Mouse (Mus musculus): ENCODE measurements at regions not wholly inside any gene's neighbourhood (a gene's known extent, or its start where the extent isn't known, plus 50 kb on each side); places are given as distances from the start of the nearest gene placed in this dataset.

DNA sequence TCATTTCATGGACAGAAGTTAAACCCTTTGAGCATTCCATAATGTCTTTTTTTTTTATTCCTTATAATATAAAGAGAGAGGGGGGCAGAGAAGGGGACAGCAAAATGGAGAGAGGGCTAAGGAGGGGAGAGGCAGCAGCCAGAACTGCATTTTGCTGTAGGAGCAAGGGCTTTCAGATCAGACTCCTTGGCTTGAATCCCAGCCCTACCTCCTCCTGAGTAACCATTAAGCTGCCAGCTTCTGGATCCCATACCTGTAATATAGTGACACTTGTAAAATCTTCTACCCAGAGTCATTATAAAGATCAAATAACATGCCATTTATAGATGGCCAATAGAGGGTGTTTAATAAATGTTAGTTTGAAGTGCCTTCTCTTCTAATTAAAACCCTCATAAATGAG, 339.6 kb upstream of the Rag2 start:
- Histone ChIP-seq H3K9ac (replicated peaks; ENCODE audit: low read depth) (no peak overlapping the region), H3K4me2 (replicated peaks; ENCODE audit: low read depth, low read length) (no peak overlapping the region), H3K36me3 (ENCODE audit: insufficient read depth, low read length) (no peaks in the 10 kb centered on the region), H3K4me1 (ENCODE audit: insufficient read depth, low read depth, low read length) (no peaks in the 10 kb centered on the region), H3K9me3 (ENCODE audit: low read length) (no peaks in the 10 kb centered on the region), H3K4me3 (ENCODE audit: low read depth, low read length) (no peak overlapping the region), H3K27ac (ENCODE audit: low read length) (no peak overlapping the region), H3K27me3 (replicated peaks; ENCODE audit: insufficient read depth, low read length) (no peaks in the 10 kb centered on the region)
- DNase-seq (ENCODE audit: low spot score) = no peak
- no peak for ATAC-seq
- TF ChIP-seq CTCF (IDR thresholded peaks at IDR 0.05) (no peak), EP300 (IDR thresholded peaks at IDR 0.05) (no peak)

DNA sequence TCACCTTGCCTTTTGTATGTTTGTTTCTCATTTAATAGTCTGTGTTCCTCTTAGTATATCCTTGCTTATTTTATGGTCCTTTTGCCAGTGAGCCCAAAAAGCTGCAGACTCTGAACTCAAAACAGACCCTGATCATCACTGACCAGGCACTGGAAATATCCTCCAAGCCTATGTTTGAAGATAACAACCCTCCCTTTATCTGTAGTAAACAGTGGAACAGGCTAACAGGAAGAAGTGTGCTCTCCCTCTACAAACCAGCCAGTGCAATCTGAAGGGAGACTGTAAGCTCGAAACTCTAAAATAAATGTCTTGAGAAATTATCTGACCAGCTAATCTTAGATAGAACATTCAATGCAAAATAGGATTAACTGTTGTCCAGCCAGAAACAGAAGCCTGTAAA, 336.4 kb upstream of the Rag2 start:
- WGBS = 73% methylated on average over 1 of the region's 1 CpGs

GRCm38 (mm10) chr2:101289168-101289567, 335.4 kb upstream of the Rag2 start:
- DNase-seq (ENCODE audit: low spot score) (no peak), ATAC-seq (no peak)
- no peaks in the 10 kb centered on the region for H3K4me1 ChIP-seq (ENCODE audit: insufficient read depth, low read depth, low read length)
- no peak overlapping the region for H3K4me2 ChIP-seq (replicated peaks; ENCODE audit: low read depth, low read length)
- peak; percentile 55 for TF ChIP-seq CTCF (IDR thresholded peaks at IDR 0.05)
- no peak for TF ChIP-seq EP300 (IDR thresholded peaks at IDR 0.05)
- 25% methylated on average over 2 of the region's 2 CpGs for WGBS
- H3K4me3 ChIP-seq (ENCODE audit: low read depth, low read length) = no peak overlapping the region
- H3K27me3 ChIP-seq (replicated peaks; ENCODE audit: insufficient read depth, low read length) = no peaks in the 10 kb centered on the region
- H3K9me3 ChIP-seq (ENCODE audit: low read length) = no peaks in the 10 kb centered on the region
- no peak overlapping the region for H3K9ac ChIP-seq (replicated peaks; ENCODE audit: low read depth)
- no peak overlapping the region for H3K27ac ChIP-seq (ENCODE audit: low read length)
- H3K36me3 ChIP-seq (ENCODE audit: insufficient read depth, low read length) = no peaks in the 10 kb centered on the region

More for the DNA sequence above, 336.4 kb upstream of the Rag2 start:
- no peaks in the 10 kb centered on the region for H3K36me3 ChIP-seq (ENCODE audit: insufficient read depth, low read length)
- no peak overlapping the region for H3K9ac ChIP-seq (replicated peaks; ENCODE audit: low read depth)
- TF ChIP-seq CTCF (IDR thresholded peaks at IDR 0.05) = no peak
- no peak for TF ChIP-seq EP300 (IDR thresholded peaks at IDR 0.05)
- H3K9me3 ChIP-seq (ENCODE audit: low read length) = no peaks in the 10 kb centered on the region
- H3K27ac ChIP-seq (ENCODE audit: low read length) = no peak overlapping the region
- no peak overlapping the region for H3K4me3 ChIP-seq (ENCODE audit: low read depth, low read length)
- no peak for ATAC-seq
- no peaks in the 10 kb centered on the region for H3K4me1 ChIP-seq (ENCODE audit: insufficient read depth, low read depth, low read length)
- DNase-seq (ENCODE audit: low spot score) = no peak
- no peak overlapping the region for H3K4me2 ChIP-seq (replicated peaks; ENCODE audit: low read depth, low read length)
- no peaks in the 10 kb centered on the region for H3K27me3 ChIP-seq (replicated peaks; ENCODE audit: insufficient read depth, low read length)

- Histone ChIP-seq H3K36me3 (ENCODE audit: insufficient read depth, low read length) (no peaks in the 10 kb centered on the region), H3K27ac (ENCODE audit: low read length) (no peak overlapping the region), H3K9me3 (ENCODE audit: low read length) (no peaks in the 10 kb centered on the region), H3K4me2 (replicated peaks; ENCODE audit: low read depth, low read length) (no peak overlapping the region), H3K27me3 (replicated peaks; ENCODE audit: insufficient read depth, low read length) (no peaks in the 10 kb centered on the region), H3K4me1 (ENCODE audit: insufficient read depth, low read depth, low read length) (no peaks in the 10 kb centered on the region), H3K9ac (replicated peaks; ENCODE audit: low read depth) (no peak overlapping the region), H3K4me3 (ENCODE audit: low read depth, low read length) (no peak overlapping the region)
- WGBS = 82% methylated on average over 4 of the region's 4 CpGs
- TF ChIP-seq CTCF (IDR thresholded peaks at IDR 0.05) (no peak), EP300 (IDR thresholded peaks at IDR 0.05) (no peak)
- DNase-seq (ENCODE audit: low spot score) (no peak), ATAC-seq (no peak)
Measured at GRCm38 (mm10) chr2:101290738-101291137, 333.8 kb upstream of the Rag2 start.

- DNase-seq (ENCODE audit: low spot score) (peak; percentile 17), ATAC-seq (no peak)
- TF ChIP-seq EP300 (IDR thresholded peaks at IDR 0.05) (no peak), CTCF (IDR thresholded peaks at IDR 0.05) (no peak)
- H3K36me3 ChIP-seq (ENCODE audit: insufficient read depth, low read length) = no peaks in the 10 kb centered on the region
- H3K4me1 ChIP-seq (ENCODE audit: insufficient read depth, low read depth, low read length) = no peaks in the 10 kb centered on the region
- no peaks in the 10 kb centered on the region for H3K27me3 ChIP-seq (replicated peaks; ENCODE audit: insufficient read depth, low read length)
- H3K4me3 ChIP-seq (ENCODE audit: low read depth, low read length) = no peak overlapping the region
- 47% methylated on average over 10 of the region's 10 CpGs for WGBS
- H3K9ac ChIP-seq (replicated peaks; ENCODE audit: low read depth) = no peak overlapping the region
- H3K4me2 ChIP-seq (replicated peaks; ENCODE audit: low read depth, low read length) = no peak overlapping the region
- no peak overlapping the region for H3K27ac ChIP-seq (ENCODE audit: low read length)
- H3K9me3 ChIP-seq (ENCODE audit: low read length) = no peaks in the 10 kb centered on the region
Measured at GRCm38 (mm10) chr2:101295678-101296368, 328.7 kb upstream of the Rag2 start.

- H3K9ac ChIP-seq (replicated peaks; ENCODE audit: low read depth) = no peak overlapping the region
- no peak for ATAC-seq
- no peaks in the 10 kb centered on the region for H3K9me3 ChIP-seq (ENCODE audit: low read length)
- H3K36me3 ChIP-seq (ENCODE audit: insufficient read depth, low read length) = no peaks in the 10 kb centered on the region
- H3K27ac ChIP-seq (ENCODE audit: low read length) = no peak overlapping the region
- TF ChIP-seq EP300 (IDR thresholded peaks at IDR 0.05) = no peak
- TF ChIP-seq CTCF (IDR thresholded peaks at IDR 0.05) = no peak
- DNase-seq (ENCODE audit: low spot score) = peak; percentile 13
- H3K4me2 ChIP-seq (replicated peaks; ENCODE audit: low read depth, low read length) = no peak overlapping the region
- 55% methylated on average over 3 of the region's 3 CpGs for WGBS
- no peaks in the 10 kb centered on the region for H3K27me3 ChIP-seq (replicated peaks; ENCODE audit: insufficient read depth, low read length)
- no peak overlapping the region for H3K4me3 ChIP-seq (ENCODE audit: low read depth, low read length)
- H3K4me1 ChIP-seq (ENCODE audit: insufficient read depth, low read depth, low read length) = no peaks in the 10 kb centered on the region
Measured at GRCm38 (mm10) chr2:101296369-101296682, 328.2 kb upstream of the Rag2 start.

DNA sequence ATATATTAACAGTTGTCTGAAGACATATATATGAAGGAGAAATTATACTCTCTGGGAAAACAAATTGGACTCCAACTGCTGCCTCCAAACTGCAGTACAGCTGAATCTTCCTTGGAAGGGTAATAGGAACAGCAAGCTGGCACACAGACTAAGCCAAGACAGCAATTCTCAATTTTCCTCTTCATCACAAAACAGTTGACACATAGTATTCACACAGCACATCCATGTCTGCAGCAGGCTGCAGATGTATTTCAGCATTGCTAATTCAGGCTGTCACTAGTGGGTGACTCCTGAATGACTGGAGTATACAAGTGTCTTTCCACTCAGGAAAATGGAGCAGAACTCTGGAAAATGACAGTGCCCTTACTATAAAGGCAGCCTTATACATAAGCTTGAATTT, 327.7 kb upstream of the Rag2 start:
- Histone ChIP-seq H3K9me3 (ENCODE audit: low read length) (no peaks in the 10 kb centered on the region), H3K4me3 (ENCODE audit: low read depth, low read length) (no peak overlapping the region), H3K4me2 (replicated peaks; ENCODE audit: low read depth, low read length) (no peak overlapping the region), H3K36me3 (ENCODE audit: insufficient read depth, low read length) (no peaks in the 10 kb centered on the region), H3K4me1 (ENCODE audit: insufficient read depth, low read depth, low read length) (no peaks in the 10 kb centered on the region), H3K27me3 (replicated peaks; ENCODE audit: insufficient read depth, low read length) (no peaks in the 10 kb centered on the region), H3K9ac (replicated peaks; ENCODE audit: low read depth) (no peak overlapping the region), H3K27ac (ENCODE audit: low read length) (no peak overlapping the region)
- TF ChIP-seq CTCF (IDR thresholded peaks at IDR 0.05) (no peak), EP300 (IDR thresholded peaks at IDR 0.05) (no peak)
- DNase-seq (ENCODE audit: low spot score) = no peak
- no peak for ATAC-seq
